Mouse (Mus musculus): ENCODE data around the gene Zfyve9. TPM values are rescaled to one million over a fixed set of nuclear protein-coding genes. Genes with fewer than 3 reads are reported as not detected.

Zfyve9 gene
- polyA plus RNA-seq, 1 experiment from 2014 or later, result 4.0 TPM

DNA sequence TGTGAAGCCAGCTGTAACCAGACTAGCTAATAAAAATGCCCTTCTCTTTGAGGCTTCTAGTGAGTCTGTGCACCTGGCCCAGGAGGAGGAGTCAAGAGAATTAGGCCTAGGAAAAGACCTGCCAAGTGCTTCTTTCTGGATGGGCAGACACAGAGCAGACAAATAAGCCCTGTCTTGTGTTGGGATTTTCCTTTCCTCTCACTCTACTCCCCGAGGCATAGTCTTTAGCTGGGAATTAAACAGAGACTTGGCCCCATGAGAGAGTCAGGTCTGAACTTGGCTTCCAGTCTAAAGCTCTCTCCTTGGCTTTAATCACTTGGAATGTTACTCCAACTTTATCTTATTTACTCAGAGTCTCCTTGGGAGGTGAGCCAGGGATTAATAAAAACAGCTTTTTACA is 13.3 kb upstream of the Zfyve9 start:
- H3K4me3 ChIP-seq (ENCODE audit: low read length), result no peak overlapping the region
- no peaks in the 10 kb centered on the region for H3K9me3 ChIP-seq (ENCODE audit: control insufficient read depth, low read length)
- H3K27me3 ChIP-seq (ENCODE audit: control insufficient read depth, insufficient read depth, low read depth, low read length), result no peaks in the 10 kb centered on the region
- no peak overlapping the region for H3K9ac ChIP-seq (ENCODE audit: low read length)
- H3K4me1 ChIP-seq (replicated peaks; ENCODE audit: control insufficient read depth, insufficient read depth, low read length), result peaks cover 4% of the 10 kb centered on the region; the same call in 1 of the 2 replicates
- no peak overlapping the region for H3K4me2 ChIP-seq (ENCODE audit: low read depth, low read length)
- 44% methylated on average over 1 of the region's 1 CpGs for WGBS
- no peak for ATAC-seq (ENCODE audit: low read depth)
- H3K27ac ChIP-seq (ENCODE audit: low read length), result no peak overlapping the region
- no peaks in the 10 kb centered on the region for H3K36me3 ChIP-seq (ENCODE audit: control insufficient read depth, insufficient read depth, low read length)

DNA sequence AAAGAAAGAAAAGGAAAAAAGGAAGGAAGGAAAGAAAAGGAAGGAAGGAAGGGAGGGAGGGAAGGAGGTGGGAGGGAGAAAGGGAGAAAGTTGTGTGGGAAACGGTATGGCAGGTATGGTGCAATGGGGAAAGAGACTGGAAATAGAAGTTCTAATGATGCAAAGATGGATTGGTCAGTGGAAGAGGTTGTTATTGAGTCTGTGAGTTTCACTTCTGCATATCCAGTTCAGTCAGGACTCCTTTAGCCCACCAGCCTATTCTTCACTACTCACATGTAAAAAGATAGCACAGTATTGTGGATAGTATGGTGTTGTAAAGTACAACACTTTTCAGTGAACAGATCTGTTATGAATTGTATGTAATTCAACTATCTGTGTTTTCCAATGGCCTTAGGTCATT is 9.9 kb upstream of the Zfyve9 start:
- 76% methylated on average over 1 of the region's 1 CpGs for WGBS
- no peaks in the 10 kb centered on the region for H3K9me3 ChIP-seq (ENCODE audit: control insufficient read depth, low read length)
- H3K4me2 ChIP-seq (ENCODE audit: low read depth, low read length), result no peak overlapping the region
- ATAC-seq (ENCODE audit: low read depth), result no peak
- no peak overlapping the region for H3K9ac ChIP-seq (ENCODE audit: low read length)
- no peaks in the 10 kb centered on the region for H3K27me3 ChIP-seq (ENCODE audit: control insufficient read depth, insufficient read depth, low read depth, low read length)
- H3K4me3 ChIP-seq (ENCODE audit: low read length), result no peak overlapping the region
- no peaks in the 10 kb centered on the region for H3K4me1 ChIP-seq (replicated peaks; ENCODE audit: control insufficient read depth, insufficient read depth, low read length)
- H3K36me3 ChIP-seq (ENCODE audit: control insufficient read depth, insufficient read depth, low read length), result no peaks in the 10 kb centered on the region
- no peak overlapping the region for H3K27ac ChIP-seq (ENCODE audit: low read length)

DNA sequence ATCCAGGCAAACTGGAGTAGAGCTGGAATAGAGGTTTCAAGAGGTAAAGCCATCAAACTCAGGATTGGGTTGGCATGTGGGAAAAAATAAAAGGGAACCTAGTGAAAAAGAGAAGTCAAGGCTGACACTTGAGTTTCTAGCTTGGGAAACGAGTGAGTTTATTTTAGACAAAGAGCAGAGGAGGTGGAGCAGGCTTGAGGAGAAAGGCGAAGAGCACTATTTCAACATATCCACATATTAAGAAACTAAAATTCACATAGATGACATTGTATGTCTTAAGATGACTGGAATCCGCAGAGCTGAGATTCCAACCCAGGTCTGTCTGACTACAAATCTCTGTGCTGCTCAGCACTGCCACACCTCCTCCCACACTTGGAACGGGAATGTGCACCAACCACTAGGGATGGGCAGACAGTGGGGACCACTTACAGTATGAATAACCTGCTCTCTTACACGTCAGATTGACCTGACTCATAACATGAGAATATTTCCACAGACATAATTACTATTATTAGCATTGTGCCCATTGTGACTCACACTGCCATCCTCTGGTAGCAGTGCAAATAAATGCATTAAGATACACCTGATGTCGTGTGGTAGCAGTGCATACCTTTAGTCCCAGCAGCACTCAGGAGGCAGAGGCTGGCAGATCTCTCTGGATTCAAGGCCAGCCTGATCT is 8.8 kb upstream of the Zfyve9 start:
- Histone ChIP-seq H3K4me3 (ENCODE audit: low read length) (no peak overlapping the region), H3K9me3 (ENCODE audit: control insufficient read depth, low read length) (no peaks in the 10 kb centered on the region), H3K4me1 (replicated peaks; ENCODE audit: control insufficient read depth, insufficient read depth, low read length) (no peaks in the 10 kb centered on the region), H3K36me3 (ENCODE audit: control insufficient read depth, insufficient read depth, low read length) (no peaks in the 10 kb centered on the region), H3K4me2 (ENCODE audit: low read depth, low read length) (no peak overlapping the region), H3K27me3 (ENCODE audit: control insufficient read depth, insufficient read depth, low read depth, low read length) (no peaks in the 10 kb centered on the region), H3K9ac (ENCODE audit: low read length) (no peak overlapping the region), H3K27ac (ENCODE audit: low read length) (no peak overlapping the region)
- no peak for ATAC-seq (ENCODE audit: low read depth)
- 59% methylated on average over 6 of the region's 6 CpGs for WGBS

DNA sequence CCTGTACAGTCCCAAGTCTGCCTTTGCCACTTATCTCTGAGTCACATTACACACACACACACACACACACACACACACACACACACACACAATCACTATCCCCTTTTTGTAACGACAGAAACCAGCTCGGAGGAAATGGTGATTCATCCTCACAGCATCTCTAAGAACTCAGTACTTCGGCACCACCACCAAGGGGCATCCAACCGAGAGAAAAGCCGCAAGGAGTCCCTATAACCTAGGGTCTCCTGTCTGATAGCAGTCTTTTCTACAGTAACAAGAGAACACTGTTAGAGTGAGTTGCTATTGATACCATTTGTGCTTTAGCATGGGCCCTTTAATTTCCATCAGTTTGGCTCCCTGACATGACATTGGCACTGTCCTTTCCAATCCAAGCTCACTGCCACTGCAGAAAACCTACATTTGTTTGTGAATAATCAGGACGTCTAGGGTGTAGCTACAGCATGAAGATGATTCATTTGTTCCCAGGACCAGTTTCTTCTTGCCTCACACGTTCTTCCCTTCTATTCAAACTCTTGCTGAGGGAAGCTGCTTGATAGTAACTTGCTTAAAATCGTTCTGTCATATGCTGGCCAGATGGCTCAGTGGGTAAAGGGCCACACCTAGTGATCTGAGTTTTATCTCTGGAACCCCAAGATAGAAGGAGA is 2.0 kb upstream of the Zfyve9 start:
- H3K27ac ChIP-seq (ENCODE audit: low read length), result no peak overlapping the region
- H3K4me1 ChIP-seq (replicated peaks; ENCODE audit: control insufficient read depth, insufficient read depth, low read length), result 0 out of 2 replicates have a peak, but pooled peaks cover 5% of the 10 kb centered on the region
- no peak for ATAC-seq (ENCODE audit: low read depth)
- H3K4me3 ChIP-seq (ENCODE audit: low read length), result no peak overlapping the region
- WGBS, result 41% methylated on average over 8 of the region's 8 CpGs
- no peak overlapping the region for H3K4me2 ChIP-seq (ENCODE audit: low read depth, low read length)
- no peaks in the 10 kb centered on the region for H3K36me3 ChIP-seq (ENCODE audit: control insufficient read depth, insufficient read depth, low read length)
- no peaks in the 10 kb centered on the region for H3K9me3 ChIP-seq (ENCODE audit: control insufficient read depth, low read length)
- H3K9ac ChIP-seq (ENCODE audit: low read length), result no peak overlapping the region
- no peaks in the 10 kb centered on the region for H3K27me3 ChIP-seq (ENCODE audit: control insufficient read depth, insufficient read depth, low read depth, low read length)

DNA sequence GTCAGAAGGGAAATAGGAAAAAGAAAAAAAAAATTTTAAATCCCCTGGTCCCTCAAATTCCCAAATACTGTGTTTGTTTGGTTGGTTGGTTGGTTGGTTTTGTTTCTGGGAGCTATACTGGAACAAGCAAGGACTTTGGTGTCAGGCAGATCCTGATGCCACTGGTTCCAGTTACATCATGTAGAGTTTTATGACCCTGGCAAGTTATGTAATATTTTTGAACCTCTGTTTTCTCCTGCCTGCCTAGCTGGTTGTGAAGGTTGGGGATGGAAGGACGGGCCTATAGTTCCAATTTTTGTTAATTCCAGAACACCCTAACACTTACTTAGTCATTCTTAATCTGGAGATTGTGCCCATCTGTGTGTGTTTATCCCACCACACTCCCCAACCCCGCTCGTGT is 998 bp upstream of the Zfyve9 start:
- Histone ChIP-seq H3K36me3 (ENCODE audit: control insufficient read depth, insufficient read depth, low read length) (no peaks in the 10 kb centered on the region), H3K4me2 (ENCODE audit: low read depth, low read length) (peak overlapping the region; percentile 71), H3K9ac (ENCODE audit: low read length) (no peak overlapping the region), H3K27ac (ENCODE audit: low read length) (0 out of 2 replicates have a peak overlapping the region, but pooled peaks have one; percentile 13), H3K27me3 (ENCODE audit: control insufficient read depth, insufficient read depth, low read depth, low read length) (no peaks in the 10 kb centered on the region), H3K9me3 (ENCODE audit: control insufficient read depth, low read length) (no peaks in the 10 kb centered on the region), H3K4me1 (replicated peaks; ENCODE audit: control insufficient read depth, insufficient read depth, low read length) (0 out of 2 replicates have a peak, but pooled peaks cover 5% of the 10 kb centered on the region), H3K4me3 (ENCODE audit: low read length) (peak overlapping the region; percentile 75; the same call in 1 of the 2 replicates)
- WGBS, result 48% methylated on average over 3 of the region's 3 CpGs
- ATAC-seq (ENCODE audit: low read depth), result no peak

DNA sequence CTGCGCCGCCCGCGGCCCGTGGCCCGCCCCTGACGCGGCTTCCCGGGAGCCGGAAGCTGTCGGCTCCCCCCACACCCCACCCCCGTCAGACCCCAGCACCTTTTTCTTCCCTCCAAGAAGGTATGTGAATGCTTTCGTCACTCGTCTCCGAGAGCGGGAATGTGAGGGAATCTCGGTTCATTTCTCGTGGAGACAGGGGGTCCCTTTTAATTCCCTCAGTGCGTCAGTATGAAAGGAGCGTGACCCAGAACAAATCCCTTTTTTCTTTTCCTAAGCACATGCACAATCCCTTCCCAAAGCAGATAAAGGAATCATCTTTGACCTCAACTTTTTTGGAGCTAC is 237 bp upstream of the Zfyve9 start:
- no peak for ATAC-seq (ENCODE audit: low read depth)
- no peaks in the 10 kb centered on the region for H3K27me3 ChIP-seq (ENCODE audit: control insufficient read depth, insufficient read depth, low read depth, low read length)
- no peaks in the 10 kb centered on the region for H3K36me3 ChIP-seq (ENCODE audit: control insufficient read depth, insufficient read depth, low read length)
- peak overlapping the region; percentile 100 for H3K9ac ChIP-seq (ENCODE audit: low read length)
- no peaks in the 10 kb centered on the region for H3K9me3 ChIP-seq (ENCODE audit: control insufficient read depth, low read length)
- peak overlapping the region; percentile 96 for H3K27ac ChIP-seq (ENCODE audit: low read length)
- 0 out of 2 replicates have a peak, but pooled peaks cover 5% of the 10 kb centered on the region for H3K4me1 ChIP-seq (replicated peaks; ENCODE audit: control insufficient read depth, insufficient read depth, low read length)
- peak overlapping the region; percentile 75 for H3K4me3 ChIP-seq (ENCODE audit: low read length)
- peak overlapping the region; percentile 71 for H3K4me2 ChIP-seq (ENCODE audit: low read depth, low read length)
- under 1% methylated on average over 18 of the region's 20 CpGs for WGBS

DNA sequence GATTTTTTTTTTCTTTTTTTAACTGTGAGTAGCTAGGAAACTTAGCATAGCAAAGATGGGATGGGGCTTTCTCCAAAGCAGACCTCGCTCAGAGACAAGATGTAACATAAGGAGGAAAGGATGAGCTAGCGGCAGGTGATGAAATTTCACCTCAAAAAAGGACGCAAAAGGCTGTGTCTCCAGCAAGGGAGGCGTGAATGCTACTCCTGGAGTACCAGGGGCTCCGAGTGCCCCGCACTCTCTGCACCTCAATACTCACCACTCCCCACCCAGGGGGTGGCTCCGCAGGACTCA is 888 bp downstream of the Zfyve9 start:
- Histone ChIP-seq H3K9ac (ENCODE audit: low read length) (peak overlapping the region; percentile 100), H3K27me3 (ENCODE audit: control insufficient read depth, insufficient read depth, low read depth, low read length) (no peaks in the 10 kb centered on the region), H3K36me3 (ENCODE audit: control insufficient read depth, insufficient read depth, low read length) (no peaks in the 10 kb centered on the region), H3K4me1 (replicated peaks; ENCODE audit: control insufficient read depth, insufficient read depth, low read length) (0 out of 2 replicates have a peak, but pooled peaks cover 5% of the 10 kb centered on the region), H3K27ac (ENCODE audit: low read length) (peak overlapping the region; percentile 96), H3K9me3 (ENCODE audit: control insufficient read depth, low read length) (no peaks in the 10 kb centered on the region), H3K4me3 (ENCODE audit: low read length) (peak overlapping the region; percentile 75), H3K4me2 (ENCODE audit: low read depth, low read length) (peak overlapping the region; percentile 71)
- under 1% methylated on average over 7 of the region's 7 CpGs for WGBS
- ATAC-seq (ENCODE audit: low read depth), result no peak

DNA sequence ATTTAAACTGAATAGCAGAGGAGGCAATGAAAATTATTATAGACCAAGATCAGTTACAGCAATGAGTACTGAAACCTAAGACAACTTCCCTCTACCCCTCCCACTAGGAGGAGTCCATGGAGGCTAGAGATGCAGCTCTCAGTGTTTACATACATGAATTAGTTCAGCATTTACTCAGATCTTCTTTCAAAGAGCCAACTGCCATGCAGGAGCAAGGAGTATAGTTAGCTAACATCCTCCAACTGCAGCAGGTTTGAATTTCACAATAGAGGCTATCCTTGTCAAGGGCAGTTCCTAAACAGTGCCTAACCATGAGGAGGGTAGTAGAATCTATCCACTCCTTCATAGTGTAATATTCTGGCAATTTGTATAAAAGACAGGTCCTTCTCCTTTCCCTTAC is 12.1 kb downstream of the Zfyve9 start:
- Histone ChIP-seq H3K27me3 (ENCODE audit: control insufficient read depth, insufficient read depth, low read depth, low read length) (no peaks in the 10 kb centered on the region), H3K27ac (ENCODE audit: low read length) (no peak overlapping the region)

DNA sequence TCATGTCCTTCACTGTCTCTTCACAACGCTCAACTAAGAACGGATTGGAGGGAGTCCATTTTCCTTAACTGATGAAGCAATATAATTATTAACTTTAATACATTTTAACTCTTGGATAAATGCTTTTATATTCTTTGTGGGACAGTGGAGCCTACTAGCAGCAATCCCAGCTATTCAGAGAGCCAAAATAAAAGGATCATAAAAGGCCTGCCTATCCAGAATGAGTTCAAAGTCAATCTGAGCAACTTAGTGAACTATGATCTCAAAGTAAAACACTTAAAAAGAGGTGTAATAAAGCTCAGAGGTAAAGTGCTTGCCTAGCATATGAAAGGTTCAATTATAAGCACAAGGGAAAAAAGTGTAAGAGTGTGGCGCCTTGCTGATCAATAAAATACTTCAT is 21.0 kb downstream of the Zfyve9 start:
- Histone ChIP-seq H3K27me3 (ENCODE audit: control insufficient read depth, insufficient read depth, low read depth, low read length) (no peaks in the 10 kb centered on the region), H3K9ac (ENCODE audit: low read length) (no peak overlapping the region), H3K4me1 (replicated peaks; ENCODE audit: control insufficient read depth, insufficient read depth, low read length) (no peaks in the 10 kb centered on the region), H3K4me3 (ENCODE audit: low read length) (no peak overlapping the region), H3K4me2 (ENCODE audit: low read depth, low read length) (no peak overlapping the region), H3K9me3 (ENCODE audit: control insufficient read depth, low read length) (no peaks in the 10 kb centered on the region), H3K27ac (ENCODE audit: low read length) (no peak overlapping the region), H3K36me3 (ENCODE audit: control insufficient read depth, insufficient read depth, low read length) (no peaks in the 10 kb centered on the region)
- WGBS, result 98% methylated on average over 3 of the region's 3 CpGs
- no peak for ATAC-seq (ENCODE audit: low read depth)

More for the DNA sequence above, 12.1 kb downstream of the Zfyve9 start:
- no peaks in the 10 kb centered on the region for H3K36me3 ChIP-seq (ENCODE audit: control insufficient read depth, insufficient read depth, low read length)
- ATAC-seq (ENCODE audit: low read depth), result no peak
- no peak overlapping the region for H3K4me3 ChIP-seq (ENCODE audit: low read length)
- H3K4me2 ChIP-seq (ENCODE audit: low read depth, low read length), result no peak overlapping the region
- H3K4me1 ChIP-seq (replicated peaks; ENCODE audit: control insufficient read depth, insufficient read depth, low read length), result no peaks in the 10 kb centered on the region
- H3K9ac ChIP-seq (ENCODE audit: low read length), result no peak overlapping the region
- H3K9me3 ChIP-seq (ENCODE audit: control insufficient read depth, low read length), result no peaks in the 10 kb centered on the region

All from lung, embryonic 16.5 days (tissue).